Mouse (Mus musculus) hindbrain, embryonic 14.5 days (tissue): ENCODE measurements at regions not wholly inside any gene's neighbourhood (a gene's known extent, or its start where the extent isn't known, plus 50 kb on each side); places are given as distances from the start of the nearest gene placed in this dataset.

Source experiments
- ATAC-seq: fragments of 200-750 bp; cut with Nextera tagmentation; 2 replicates; pipeline ENCODE4 v1.8.0; 2017; ENCODE audit warnings: moderate number of reproducible peaks, mild to moderate bottlenecking, moderate TSS enrichment, moderate library complexity; ENCODE audit not compliant: low FRiP score
- DNase-seq: peaks from one replicate; pipeline ENCODE4 v3.0.0-alpha.2; 2015; ENCODE audit warnings: low spot score
- H3K27ac ChIP-seq: fragments of 300-500 bp; sonication (generic); 2 replicates; pipeline ENCODE4 v1.5.1; 2014; ENCODE audit warnings: mild to moderate bottlenecking, moderate library complexity
- H3K27me3 ChIP-seq: fragments of 300-500 bp; sonication (generic); 2 replicates; pipeline ENCODE4 v1.6.1; 2014; ENCODE audit warnings: mild to moderate bottlenecking, low read length, mixed read lengths; ENCODE audit not compliant: control insufficient read depth, insufficient read depth
- H3K36me3 ChIP-seq: fragments of 300-500 bp; sonication (generic); replicated peaks from 2 replicates; pipeline ENCODE4 v1.6.1; 2014; ENCODE audit not compliant: control insufficient read depth, insufficient read depth
- H3K4me1 ChIP-seq: fragments of 300-500 bp; sonication (generic); replicated peaks from 2 replicates; pipeline ENCODE4 v1.6.1; 2014; ENCODE audit warnings: antibody characterized with exemption, low read length, mixed read lengths; ENCODE audit not compliant: control insufficient read depth, insufficient read depth
- H3K4me2 ChIP-seq: fragments of 300-500 bp; sonication (generic); replicated peaks from 2 replicates; pipeline ENCODE4 v1.6.1; 2014; ENCODE audit warnings: mild to moderate bottlenecking, moderate library complexity
- H3K4me3 ChIP-seq: fragments of 300-500 bp; sonication (generic); replicated peaks from 2 replicates; pipeline ENCODE4 v1.5.1; 2014; ENCODE audit warnings: mild to moderate bottlenecking, low read length
- H3K9ac ChIP-seq: fragments of 300-500 bp; sonication (generic); 2 replicates; pipeline ENCODE4 v1.6.1; 2014
- H3K9me3 ChIP-seq: fragments of 300-500 bp; sonication (generic); 2 replicates; pipeline ENCODE4 v1.6.1; 2016; ENCODE audit warnings: low read length; ENCODE audit not compliant: control insufficient read depth
- WGBS: fragments of 180-500 bp; shearing (Covaris S2); extraction: QIAGEN DNeasy Blood & Tissue Kit; methylation state at CpG from one replicate; pipeline ENCODE4 v1.1.7; 2014; 5-methylcytosine and 5-hydroxymethylcytosine counted together

GRCm38 (mm10) chr13:58695964-58696363 lies 85.3 kb upstream of the Slc28a3 start:
- Histone ChIP-seq H3K4me1 (no peaks in the 10 kb centered on the region), H3K4me3 (no peak overlapping the region), H3K27me3 (no peaks in the 10 kb centered on the region), H3K36me3 (no peaks in the 10 kb centered on the region), H3K4me2 (no peak overlapping the region), H3K9me3 (no peaks in the 10 kb centered on the region), H3K9ac (no peak overlapping the region), H3K27ac (no peak overlapping the region)
- DNase-seq (no peak), ATAC-seq (no peak)
- WGBS = 93% methylated on average over 4 of the region's 4 CpGs

- WGBS = 77% methylated on average over 8 of the region's 8 CpGs
- Histone ChIP-seq H3K9me3 (no peaks in the 10 kb centered on the region), H3K36me3 (no peaks in the 10 kb centered on the region), H3K4me2 (no peak overlapping the region), H3K9ac (no peak overlapping the region), H3K4me3 (no peak overlapping the region), H3K27me3 (no peaks in the 10 kb centered on the region), H3K27ac (no peak overlapping the region), H3K4me1 (no peaks in the 10 kb centered on the region)
- DNase-seq (no peak), ATAC-seq (no peak)
Observed at GRCm38 (mm10) chr13:58700021-58700420, 89.3 kb upstream of the Slc28a3 start.

GRCm38 (mm10) chr13:58704141-58704540 lies 93.5 kb upstream of the Slc28a3 start:
- Histone ChIP-seq H3K4me3 (no peak overlapping the region), H3K9ac (no peak overlapping the region), H3K4me1 (no peaks in the 10 kb centered on the region), H3K36me3 (no peaks in the 10 kb centered on the region), H3K27me3 (no peaks in the 10 kb centered on the region), H3K9me3 (no peaks in the 10 kb centered on the region), H3K4me2 (no peak overlapping the region), H3K27ac (no peak overlapping the region)
- no peak for ATAC-seq
- no peak for DNase-seq
- WGBS = 24% methylated on average over 4 of the region's 4 CpGs

- WGBS = 86% methylated on average over 1 of the region's 1 CpGs
- no peaks in the 10 kb centered on the region for H3K27me3 ChIP-seq
- DNase-seq = no peak
Observed at GRCm38 (mm10) chr13:58716584-58716983, 89.8 kb upstream of the Ntrk2 start.

GRCm38 (mm10) chr13:58730500-58731105 lies 75.8 kb upstream of the Ntrk2 start:
- Histone ChIP-seq H3K4me2 (no peak overlapping the region), H3K27ac (no peak overlapping the region), H3K4me3 (no peak overlapping the region), H3K4me1 (0 out of 2 replicates have a peak, but pooled peaks cover 11% of the 10 kb centered on the region), H3K9me3 (no peaks in the 10 kb centered on the region), H3K36me3 (no peaks in the 10 kb centered on the region), H3K27me3 (no peaks in the 10 kb centered on the region), H3K9ac (no peak overlapping the region)
- 16% methylated on average over 6 of the region's 6 CpGs for WGBS
- DNase-seq (no peak), ATAC-seq (no peak)

More at GRCm38 (mm10) chr13:58716584-58716983, 89.8 kb upstream of the Ntrk2 start:
- Histone ChIP-seq H3K9ac (no peak overlapping the region), H3K4me3 (no peak overlapping the region), H3K9me3 (no peaks in the 10 kb centered on the region), H3K27ac (no peak overlapping the region), H3K36me3 (no peaks in the 10 kb centered on the region), H3K4me1 (no peaks in the 10 kb centered on the region), H3K4me2 (no peak overlapping the region)
- no peak for ATAC-seq

GRCm38 (mm10) chr13:58732776-58733175 lies 73.6 kb upstream of the Ntrk2 start:
- DNase-seq = no peak
- H3K4me1 ChIP-seq = 0 out of 2 replicates have a peak, but pooled peaks cover 11% of the 10 kb centered on the region
- WGBS = 84% methylated on average over 3 of the region's 3 CpGs
- no peak for ATAC-seq
- no peak overlapping the region for H3K27ac ChIP-seq
- H3K9me3 ChIP-seq = no peaks in the 10 kb centered on the region
- H3K27me3 ChIP-seq = no peaks in the 10 kb centered on the region
- no peaks in the 10 kb centered on the region for H3K36me3 ChIP-seq
- H3K4me3 ChIP-seq = no peak overlapping the region
- H3K4me2 ChIP-seq = no peak overlapping the region
- H3K9ac ChIP-seq = no peak overlapping the region

- Histone ChIP-seq H3K9me3 (no peaks in the 10 kb centered on the region), H3K4me1 (0 out of 2 replicates have a peak, but pooled peaks cover 11% of the 10 kb centered on the region), H3K4me3 (no peak overlapping the region), H3K27ac (no peak overlapping the region), H3K36me3 (no peaks in the 10 kb centered on the region), H3K4me2 (no peak overlapping the region), H3K27me3 (no peaks in the 10 kb centered on the region), H3K9ac (no peak overlapping the region)
- DNase-seq (no peak), ATAC-seq (no peak)
- 93% methylated on average over 6 of the region's 6 CpGs for WGBS
Observed at GRCm38 (mm10) chr13:58733615-58734014, 72.8 kb upstream of the Ntrk2 start.

- Histone ChIP-seq H3K4me3 (no peak overlapping the region), H3K36me3 (no peaks in the 10 kb centered on the region), H3K4me1 (0 out of 2 replicates have a peak, but pooled peaks cover 4% of the 10 kb centered on the region), H3K4me2 (no peak overlapping the region), H3K27ac (no peak overlapping the region), H3K9me3 (no peaks in the 10 kb centered on the region), H3K27me3 (no peaks in the 10 kb centered on the region), H3K9ac (no peak overlapping the region)
- DNase-seq (no peak), ATAC-seq (no peak)
- 17% methylated on average over 6 of the region's 6 CpGs for WGBS
Observed at GRCm38 (mm10) chr13:58735577-58735976, 70.8 kb upstream of the Ntrk2 start.

- no peaks in the 10 kb centered on the region for H3K27me3 ChIP-seq
- no peak for ATAC-seq
- no peaks in the 10 kb centered on the region for H3K36me3 ChIP-seq
- H3K9me3 ChIP-seq = no peaks in the 10 kb centered on the region
- 0 out of 2 replicates have a peak, but pooled peaks cover 3% of the 10 kb centered on the region for H3K4me1 ChIP-seq
- H3K9ac ChIP-seq = no peak overlapping the region
- H3K4me2 ChIP-seq = no peak overlapping the region
- no peak for DNase-seq
- no peak overlapping the region for H3K27ac ChIP-seq
- H3K4me3 ChIP-seq = no peak overlapping the region
- 54% methylated on average over 7 of the region's 7 CpGs for WGBS
Observed at GRCm38 (mm10) chr13:58740731-58741130, 65.6 kb upstream of the Ntrk2 start.

GRCm38 (mm10) chr13:58746056-58746455 lies 60.3 kb upstream of the Ntrk2 start:
- H3K27ac ChIP-seq = no peak overlapping the region
- no peaks in the 10 kb centered on the region for H3K9me3 ChIP-seq
- no peaks in the 10 kb centered on the region for H3K27me3 ChIP-seq
- WGBS = 84% methylated on average over 3 of the region's 3 CpGs
- ATAC-seq (no peak), DNase-seq (no peak)
- H3K4me1 ChIP-seq = no peaks in the 10 kb centered on the region
- no peak overlapping the region for H3K4me3 ChIP-seq
- H3K4me2 ChIP-seq = no peak overlapping the region
- H3K36me3 ChIP-seq = no peaks in the 10 kb centered on the region
- no peak overlapping the region for H3K9ac ChIP-seq
